26 mouse cellular contexts compared by ENCODE assay signal in genomic region chr11:84504296-84504695, GRCm38 (mm10). TPM values are rescaled to one million over a fixed set of nuclear protein-coding genes. Genes with fewer than 3 reads are reported as not detected.
A peak's percentile ranks its signal among the peaks of the same experiment; 100 is the strongest.
DNase-seq lines count a peak whose midpoint lies in the region; ATAC-seq and TF ChIP-seq lines count a peak whose summit lies in the region.
"Had no signal": no experiment of that assay in that cellular context is flagged by ENCODE, and none has a peak within 500 bp of the region (broad histone marks: within the 10 kb centered on the region; RNA-seq: fewer than 3 reads in every experiment).

No protein-coding gene starts in this region.

- 96% methylated on average over 1 of the region's 1 CpGs for WGBS in intestine, postnatal 0 days
- 92% methylated on average over 1 of the region's 1 CpGs for WGBS in intestine, embryonic 16.5 days
- WGBS in liver, postnatal 0 days (ENCODE audit: insufficient replicate concordance) = 94% methylated on average over 1 of the region's 1 CpGs
- WGBS in liver, embryonic 11.5 days = 94% methylated on average over 1 of the region's 1 CpGs

- ATAC-seq in intestine, postnatal 0 days = no peak
- no peak for ATAC-seq in intestine, embryonic 16.5 days
- ATAC-seq in liver, postnatal 0 days = no peak
- no peak for ATAC-seq in liver, embryonic 11.5 days (replicated peaks; ENCODE audit: low FRiP score)
- no peak for ATAC-seq in monocyte, adult 5-6 weeks (replicated peaks; ENCODE audit: insufficient number of reproducible peaks, low FRiP score, low TSS enrichment, poor library complexity, severe bottlenecking)
- ATAC-seq: forebrain, embryonic 16.5 days had no signal

- H3K9ac ChIP-seq in intestine, postnatal 0 days (ENCODE audit: low read depth, low read length) = no peak overlapping the region
- H3K9ac ChIP-seq in intestine, embryonic 16.5 days (ENCODE audit: low read depth, low read length) = no peak overlapping the region
- H3K9ac ChIP-seq in liver, postnatal 0 days (replicated peaks) = no peak overlapping the region
- no peak overlapping the region for H3K9ac ChIP-seq in liver, embryonic 11.5 days (ENCODE audit: low read depth, low read length)
- no peak overlapping the region for H3K9ac ChIP-seq in ES-Bruce4 (ENCODE audit: low read depth, poor library complexity, severe bottlenecking)
- H3K9ac ChIP-seq: embryonic facial prominence, embryonic 15.5 days; heart, embryonic 12.5 days; hindbrain, embryonic 14.5 days; limb, embryonic 12.5 days; neural tube, embryonic 12.5 days had no signal

- no peaks in the 10 kb centered on the region for H3K4me1 ChIP-seq in intestine, postnatal 0 days (replicated peaks; ENCODE audit: control insufficient read depth, insufficient read depth, low read length)
- no peaks in the 10 kb centered on the region for H3K4me1 ChIP-seq in intestine, embryonic 16.5 days (ENCODE audit: control insufficient read depth, insufficient read depth, low read length)
- H3K4me1 ChIP-seq in liver, postnatal 0 days (ENCODE audit: insufficient read depth) = no peaks in the 10 kb centered on the region
- no peaks in the 10 kb centered on the region for H3K4me1 ChIP-seq in liver, embryonic 11.5 days (replicated peaks; ENCODE audit: control insufficient read depth, insufficient read depth, low read length)
- H3K4me1 ChIP-seq in ES-Bruce4 (ENCODE audit: control insufficient read depth, insufficient read depth, low read length) = no peaks in the 10 kb centered on the region
- H3K4me1 ChIP-seq: embryonic facial prominence, embryonic 15.5 days; heart, embryonic 12.5 days; limb, embryonic 12.5 days; midbrain, embryonic 10.5 days; neural tube, embryonic 12.5 days had no signal

- no peaks in the 10 kb centered on the region for H3K27me3 ChIP-seq in intestine, postnatal 0 days (replicated peaks; ENCODE audit: control insufficient read depth, insufficient read depth, low read length)
- H3K27me3 ChIP-seq in intestine, embryonic 16.5 days (replicated peaks; ENCODE audit: control insufficient read depth, insufficient read depth, low read length) = no peaks in the 10 kb centered on the region
- no peaks in the 10 kb centered on the region for H3K27me3 ChIP-seq in liver, postnatal 0 days (ENCODE audit: insufficient read depth, low read length)
- no peaks in the 10 kb centered on the region for H3K27me3 ChIP-seq in liver, embryonic 11.5 days (replicated peaks; ENCODE audit: control insufficient read depth, insufficient read depth, low read length)
- H3K27me3 ChIP-seq in ES-Bruce4 (ENCODE audit: control insufficient read depth, insufficient read depth, low read length, poor library complexity, severe bottlenecking) = no peaks in the 10 kb centered on the region
- H3K27me3 ChIP-seq: embryonic facial prominence, embryonic 15.5 days; heart, embryonic 12.5 days; limb, embryonic 12.5 days; neural tube, embryonic 12.5 days had no signal

- H3K9me3 ChIP-seq in intestine, postnatal 0 days (ENCODE audit: control insufficient read depth) = no peaks in the 10 kb centered on the region
- H3K9me3 ChIP-seq in intestine, embryonic 16.5 days (ENCODE audit: control insufficient read depth, low read length) = no peaks in the 10 kb centered on the region
- H3K9me3 ChIP-seq in liver, postnatal 0 days (ENCODE audit: low read length) = peaks cover 5% of the 10 kb centered on the region; the same call in 1 of the 2 replicates
- H3K9me3 ChIP-seq in liver, embryonic 11.5 days (ENCODE audit: control insufficient read depth, low read length) = no peaks in the 10 kb centered on the region
- no peaks in the 10 kb centered on the region for H3K9me3 ChIP-seq in ES-Bruce4 (replicated peaks; ENCODE audit: control insufficient read depth, insufficient read depth, low read length, poor library complexity, severe bottlenecking)
- H3K9me3 ChIP-seq: embryonic facial prominence, embryonic 15.5 days; neural tube, embryonic 12.5 days had no signal

- H3K36me3 ChIP-seq in intestine, postnatal 0 days (ENCODE audit: control insufficient read depth, insufficient read depth) = 0 out of 2 replicates have a peak, but pooled peaks cover 11% of the 10 kb centered on the region
- peaks cover 9% of the 10 kb centered on the region for H3K36me3 ChIP-seq in intestine, embryonic 16.5 days (ENCODE audit: control insufficient read depth, insufficient read depth, low read length)
- H3K36me3 ChIP-seq in liver, postnatal 0 days (replicated peaks; ENCODE audit: insufficient read depth, low read length) = peaks cover 19% of the 10 kb centered on the region
- peaks cover 33% of the 10 kb centered on the region; the same call in 1 of the 2 replicates for H3K36me3 ChIP-seq in liver, embryonic 11.5 days (ENCODE audit: control insufficient read depth, insufficient read depth, low read length)
- H3K36me3 ChIP-seq in ES-Bruce4 (ENCODE audit: control insufficient read depth, insufficient read depth, low read length, poor library complexity, severe bottlenecking) = peaks cover 44% of the 10 kb centered on the region

- H3K27ac ChIP-seq in intestine, postnatal 0 days (ENCODE audit: low read depth, low read length) = no peak overlapping the region
- no peak overlapping the region for H3K27ac ChIP-seq in intestine, embryonic 16.5 days (ENCODE audit: low read length)
- H3K27ac ChIP-seq in liver, postnatal 0 days (ENCODE audit: low read depth) = no peak overlapping the region
- no peak overlapping the region for H3K27ac ChIP-seq in liver, embryonic 11.5 days (ENCODE audit: low read depth, low read length)
- H3K27ac ChIP-seq in ES-Bruce4 (ENCODE audit: insufficient read depth, low read length) = no peak overlapping the region
- H3K27ac ChIP-seq: embryonic facial prominence, embryonic 15.5 days; hindbrain, embryonic 14.5 days; limb, embryonic 12.5 days; macrophage; midbrain, embryonic 10.5 days; neural tube, embryonic 12.5 days had no signal

- TF ChIP-seq POLR2A in ES-Bruce4 (IDR thresholded peaks at IDR 0.05; ENCODE audit: insufficient read depth, low read length) = no peak
- no peak for TF ChIP-seq POLR2A in brain, embryonic 14.5 days (IDR thresholded peaks at IDR 0.05; ENCODE audit: borderline replicate concordance, extremely low read depth, insufficient read depth, insufficient read length, poor library complexity, severe bottlenecking)

- no peak for TF ChIP-seq EP300 in liver, postnatal 0 days (IDR thresholded peaks at IDR 0.05; ENCODE audit: low read depth)
- no peak for TF ChIP-seq EP300 in ES-Bruce4 (IDR thresholded peaks at IDR 0.05; ENCODE audit: insufficient read depth, low read depth, low read length)

- no peak overlapping the region for H3K4me3 ChIP-seq in intestine, postnatal 0 days (ENCODE audit: low read depth, low read length)
- no peak overlapping the region for H3K4me3 ChIP-seq in intestine, embryonic 16.5 days (ENCODE audit: low read length)
- no peak overlapping the region for H3K4me3 ChIP-seq in liver, postnatal 0 days (ENCODE audit: low read depth, low read length)
- no peak overlapping the region for H3K4me3 ChIP-seq in liver, embryonic 11.5 days (ENCODE audit: low read depth, low read length)
- H3K4me3 ChIP-seq in ES-Bruce4 (ENCODE audit: low read depth, low read length) = no peak overlapping the region
- H3K4me3 ChIP-seq: embryonic facial prominence, embryonic 15.5 days; heart, embryonic 12.5 days; limb, embryonic 12.5 days; midbrain, embryonic 10.5 days; neural tube, embryonic 12.5 days had no signal

- TF ChIP-seq CTCF in intestine, postnatal 0 days (IDR thresholded peaks at IDR 0.05; ENCODE audit: low read depth) = peak; percentile 34
- TF ChIP-seq CTCF in liver, postnatal 0 days (IDR thresholded peaks at IDR 0.05; ENCODE audit: low read depth) = peak; percentile 35; the same call in 1 of the 2 replicates
- peak; percentile 4 for TF ChIP-seq CTCF in ES-Bruce4 (IDR thresholded peaks at IDR 0.05; ENCODE audit: low read depth, low read length)
- peak; percentile 17; the same call in 1 of the 2 replicates for TF ChIP-seq CTCF in brain, embryonic 14.5 days (IDR thresholded peaks at IDR 0.05; ENCODE audit: borderline replicate concordance, extremely low read depth, insufficient read depth, insufficient read length)

- H3K4me2 ChIP-seq in intestine, postnatal 0 days (replicated peaks; ENCODE audit: low read depth) = no peak overlapping the region
- H3K4me2 ChIP-seq in intestine, embryonic 16.5 days (ENCODE audit: low read depth, low read length) = no peak overlapping the region
- H3K4me2 ChIP-seq in liver, postnatal 0 days (ENCODE audit: low read depth, low read length) = no peak overlapping the region
- no peak overlapping the region for H3K4me2 ChIP-seq in liver, embryonic 11.5 days
- H3K4me2 ChIP-seq: embryonic facial prominence, embryonic 15.5 days; heart, embryonic 12.5 days; hindbrain, embryonic 14.5 days; limb, embryonic 12.5 days; neural tube, embryonic 12.5 days had no signal

- DNase-seq in liver, postnatal 0 days = no peak
- DNase-seq in liver, embryonic 11.5 days (ENCODE audit: low spot score) = no peak
- DNase-seq in brain, embryonic 14.5 days (ENCODE audit: low read depth) = no peak
- no peak for DNase-seq in cerebellum, adult 9-11 months
- DNase-seq: adrenal gland, adult 2 months; cerebellum, postnatal 10 days; heart, postnatal 36 days; kidney, adult 8-10 months; kidney, postnatal 36 days; layer of hippocampus, adult 9-11 months; lung, adult 18-20 months; right cerebral cortex, postnatal 4 days; thymus, postnatal 14 days had no signal

RNA-seq across cellular contexts. Expression of gene Aatf, which starts 9.0 kb away (rescaled TPM):
- 25.6 and 26.6 TPM in 2 replicates for polyA plus RNA-seq in intestine, postnatal 0 days (2015; fragmentation: Nextera tagmentation; extraction: Ambion mirVana)
- polyA plus RNA-seq in intestine, embryonic 16.5 days (2015; fragmentation: Nextera tagmentation; extraction: Ambion mirVana) = 58.0 and 63.6 TPM in 2 replicates
- 20.6 and 21.1 TPM in 2 replicates for polyA plus RNA-seq in liver, postnatal 0 days (2015; fragmentation: Nextera tagmentation; extraction: Ambion mirVana)
- polyA plus RNA-seq in liver, embryonic 11.5 days (2014; fragmentation: Nextera tagmentation; extraction: Ambion mirVana) = 87.6 and 92.8 TPM in 2 replicates
- 57.3 and 59.1 TPM in 2 replicates for polyA plus RNA-seq in ES-Bruce4 (2011; ENCODE audit: insufficient read depth, insufficient read length, low read depth, missing spikeins)
- polyA plus RNA-seq in brain, embryonic 14.5 days (2012; rRNA removed) = 7.1 and 14.6 TPM in 2 replicates
- 49.5 to 57.7 TPM (median 51.2 TPM) in 3 replicates for total RNA-seq in monocyte, adult 5-6 weeks (2017)

RNA-seq across cellular contexts. Expression of gene Lhx1, which starts 21.0 kb away (rescaled TPM):
- polyA plus RNA-seq in intestine, postnatal 0 days (2015; fragmentation: Nextera tagmentation; extraction: Ambion mirVana) = 0.16 and 0.25 TPM in 2 replicates
- polyA plus RNA-seq in intestine, embryonic 16.5 days (2015; fragmentation: Nextera tagmentation; extraction: Ambion mirVana) = 0.12 and 0.18 TPM in 2 replicates
- 0.12 and 0.21 TPM in 2 replicates for polyA plus RNA-seq in liver, postnatal 0 days (2015; fragmentation: Nextera tagmentation; extraction: Ambion mirVana)
- polyA plus RNA-seq in liver, embryonic 11.5 days (2014; fragmentation: Nextera tagmentation; extraction: Ambion mirVana) = 0.32 TPM in 1 of 2 replicates, not detected in the other
- polyA plus RNA-seq in ES-Bruce4 (2011; ENCODE audit: insufficient read depth, insufficient read length, low read depth, missing spikeins) = 1.5 and 1.8 TPM in 2 replicates
- 36.2 and 64.4 TPM in 2 replicates for polyA plus RNA-seq in brain, embryonic 14.5 days (2012; rRNA removed)
- total RNA-seq in monocyte, adult 5-6 weeks (2017) = not detected in 3 replicates
- total RNA-seq: adrenal gland, adult 2 months; heart, postnatal 36 days had no signal
- polyA plus RNA-seq: adrenal gland, adult 2 months; C2C12; limb, embryonic 12.5 days; macrophage had no signal

Comparison
In these comparisons a context has a peak if more than half of its experiments do, and no peak if none do; other contexts are left out.
1. RNA of gene Lhx1, which starts 21.0 kb away (polyA plus RNA-seq): 36.2 to 64.4 TPM in brain, embryonic 14.5 days; 1.5 to 1.8 TPM in ES-Bruce4, 0.32 TPM in liver, embryonic 11.5 days, 0.12 to 0.21 TPM in liver, postnatal 0 days, 0.16 to 0.25 TPM in intestine, postnatal 0 days and 0.12 to 0.18 TPM in intestine, embryonic 16.5 days; every median in the first group is over 10 times any median in the second.
2. Peak in every context shown above with its lines, with median percentiles within 50 percentile points of each other: CTCF ChIP-seq.